Mouse (Mus musculus) embryonic fibroblast, embryonic 13.5 days (primary cell): ENCODE data around the gene Ccdc180.

ENCODE experiments used
- CTCF ChIP-seq: IDR thresholded peaks from 2 replicates; pipeline ENCODE4 v1.5.1; 2011; ENCODE audit warnings: mild to moderate bottlenecking, control low read depth, low read length, moderate library complexity, borderline replicate concordance; ENCODE audit not compliant: insufficient read depth
- POLR2A ChIP-seq: IDR thresholded peaks from 2 replicates; pipeline ENCODE4 v1.6.1; 2011; ENCODE audit warnings: low read depth, mild to moderate bottlenecking, control low read depth, low read length, moderate library complexity

GRCm38 (mm10) chr4:45846263-45846662, 43.8 kb upstream of the Ccdc180 start:
- TF ChIP-seq CTCF: no peak
- TF ChIP-seq POLR2A: no peak
